37 mouse cellular contexts compared by ENCODE assay signal in genomic region chrX:126779895-126780294, GRCm38 (mm10). TPM values are rescaled to one million over a fixed set of nuclear protein-coding genes. Genes with fewer than 3 reads are reported as not detected.
"Had no signal": no experiment of that assay in that cellular context is flagged by ENCODE, and none has a peak within 500 bp of the region (broad histone marks: within the 10 kb centered on the region; RNA-seq: fewer than 3 reads in every experiment).

No protein-coding gene starts in this region.

- H3K4me1 ChIP-seq: limb, embryonic 10.5 days; limb, embryonic 12.5 days; limb, embryonic 13.5 days; limb, embryonic 15.5 days; liver, embryonic 12.5 days; liver, embryonic 13.5 days; liver, embryonic 15.5 days; lung, embryonic 15.5 days; megakaryocyte, embryonic 14.5 days; midbrain, embryonic 10.5 days; midbrain, embryonic 12.5 days; midbrain, embryonic 13.5 days; midbrain, embryonic 15.5 days had no signal

- H3K36me3 ChIP-seq: limb, embryonic 10.5 days; limb, embryonic 12.5 days; limb, embryonic 13.5 days; limb, embryonic 15.5 days; liver, embryonic 12.5 days; liver, embryonic 13.5 days; liver, embryonic 15.5 days; lung, embryonic 15.5 days; midbrain, embryonic 10.5 days; midbrain, embryonic 12.5 days; midbrain, embryonic 13.5 days; midbrain, embryonic 15.5 days had no signal

- H3K27ac ChIP-seq: left cerebral cortex, adult 2 months; limb, embryonic 10.5 days; limb, embryonic 12.5 days; limb, embryonic 13.5 days; limb, embryonic 15.5 days; liver, embryonic 12.5 days; liver, embryonic 13.5 days; liver, embryonic 14.5 days; liver, embryonic 15.5 days; lung, embryonic 15.5 days; macrophage; midbrain, embryonic 10.5 days; midbrain, embryonic 12.5 days; midbrain, embryonic 13.5 days; midbrain, embryonic 15.5 days had no signal

- H3K27me3 ChIP-seq: limb, embryonic 12.5 days; limb, embryonic 13.5 days; limb, embryonic 15.5 days; liver, embryonic 12.5 days; liver, embryonic 13.5 days; liver, embryonic 15.5 days; lung, embryonic 15.5 days; megakaryocyte, embryonic 14.5 days; midbrain, embryonic 12.5 days; midbrain, embryonic 13.5 days; midbrain, embryonic 15.5 days had no signal

- DNase-seq: left cerebral cortex, postnatal 4 days; liver; liver, embryonic 13.5 days; liver, postnatal 0 days; lung, adult 18-20 months; lung, adult 2 months; lung, embryonic 14.5 days; lung, postnatal 10 days; lung, postnatal 14 days; lung, postnatal 36 days; lung, postnatal 4 days; midbrain, embryonic 14.5 days had no signal

- H3K4me2 ChIP-seq: limb, embryonic 12.5 days; limb, embryonic 13.5 days; limb, embryonic 15.5 days; liver, embryonic 11.5 days; liver, embryonic 12.5 days; liver, embryonic 13.5 days; liver, embryonic 15.5 days; lung, embryonic 14.5 days; lung, embryonic 15.5 days; midbrain, embryonic 11.5 days; midbrain, embryonic 12.5 days; midbrain, embryonic 13.5 days; midbrain, embryonic 15.5 days had no signal

- H3K4me3 ChIP-seq: left cerebral cortex, adult 2 months; limb, embryonic 10.5 days; limb, embryonic 12.5 days; limb, embryonic 13.5 days; limb, embryonic 15.5 days; liver, embryonic 12.5 days; liver, embryonic 13.5 days; liver, embryonic 15.5 days; lung, embryonic 15.5 days; megakaryocyte, embryonic 14.5 days; midbrain, embryonic 10.5 days; midbrain, embryonic 12.5 days; midbrain, embryonic 13.5 days; midbrain, embryonic 15.5 days had no signal

RNA-seq across cellular contexts. Expression of gene 4932411N23Rik, which starts 35.8 kb away (rescaled TPM):
- polyA plus RNA-seq: limb, embryonic 10.5 days; limb, embryonic 11.5 days; limb, embryonic 12.5 days; limb, embryonic 13.5 days; limb, embryonic 14.5 days; limb, embryonic 15.5 days; liver, adult 2 months; liver, embryonic 11.5 days; liver, embryonic 12.5 days; liver, embryonic 13.5 days; liver, embryonic 14.5 days; liver, embryonic 15.5 days; liver, embryonic 16.5 days; liver, postnatal 0 days; lung, adult 2 months; lung, embryonic 14.5 days; lung, embryonic 15.5 days; lung, embryonic 16.5 days; lung, postnatal 0 days; macrophage; midbrain, embryonic 10.5 days; midbrain, embryonic 11.5 days; midbrain, embryonic 12.5 days; midbrain, embryonic 13.5 days; midbrain, embryonic 14.5 days; midbrain, embryonic 15.5 days; midbrain, embryonic 16.5 days; midbrain, postnatal 0 days had no signal
